Mouse (Mus musculus): ENCODE data around the gene Olfr654.

Gene Olfr654

DNA sequence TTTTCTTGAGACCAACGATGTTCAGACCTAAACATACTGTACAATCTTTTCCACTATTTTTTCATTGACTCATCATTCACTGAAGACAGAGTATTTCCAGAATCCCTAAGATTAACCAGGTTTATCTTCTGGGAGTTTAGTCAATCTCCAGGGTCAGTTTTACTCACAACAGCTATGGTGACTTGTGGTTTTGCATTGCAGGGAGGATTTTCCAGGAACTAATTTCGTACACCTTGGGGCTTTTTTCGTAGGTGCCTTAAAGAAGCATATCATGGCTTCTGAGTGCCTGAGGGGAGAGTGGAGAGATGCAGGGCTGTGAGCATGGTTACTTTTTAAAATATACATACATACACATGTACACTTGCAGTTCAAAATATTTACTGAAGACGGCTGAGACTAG lies at the start of gene Olfr654:
TSS of gene Olfr654 (plus strand) at position 301 of the 400 bp plus-strand sequence.
- DNase-seq (ENCODE audit: extremely low read depth, insufficient read length, low spot score): no peak

DNA sequence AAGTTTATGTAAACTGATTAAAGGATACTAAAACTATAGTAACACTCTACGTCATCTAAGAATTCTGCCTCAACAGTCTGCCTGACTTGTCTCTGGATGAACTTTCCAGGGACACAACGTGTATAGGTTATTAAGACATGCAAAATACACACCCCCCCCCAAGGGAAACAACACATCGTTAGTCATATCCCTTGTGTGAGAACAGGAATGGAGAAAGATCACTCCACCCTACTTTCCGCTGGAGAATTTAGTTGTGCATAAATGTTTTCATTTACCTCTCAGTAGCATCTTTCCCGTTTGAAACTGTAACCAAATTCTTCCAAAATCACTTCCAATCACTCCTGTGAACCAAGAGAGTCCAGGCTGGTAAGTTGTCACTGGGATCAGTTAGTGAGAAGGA lies 37.0 kb upstream of the Olfr654 start, which contains the start of gene Olfr651:
TSS of gene Olfr651 (plus strand) at position 301 of the 400 bp plus-strand sequence.
- no peak for DNase-seq (ENCODE audit: extremely low read depth, insufficient read length, low spot score)

DNA sequence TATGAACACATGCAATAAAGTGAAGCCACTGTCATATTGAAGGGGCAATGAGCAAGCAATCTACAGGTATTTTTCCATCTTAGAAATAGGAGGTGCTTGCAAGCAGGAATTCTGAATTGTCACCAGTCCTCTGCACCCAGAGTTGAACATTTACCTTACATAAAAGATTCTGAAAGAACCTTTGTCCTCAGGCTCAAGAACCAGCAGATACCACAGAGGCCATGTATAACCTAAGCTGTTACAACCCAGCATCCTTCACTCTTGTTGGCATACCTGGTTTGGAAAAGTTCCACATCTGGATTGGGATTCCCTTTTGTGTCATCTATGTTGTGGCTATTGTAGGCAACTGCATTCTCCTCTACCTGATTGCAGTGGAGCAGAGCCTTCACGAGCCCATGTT lies 34.1 kb upstream of the Olfr654 start:
- DNase-seq (ENCODE audit: extremely low read depth, insufficient read length, low spot score): no peak

DNA sequence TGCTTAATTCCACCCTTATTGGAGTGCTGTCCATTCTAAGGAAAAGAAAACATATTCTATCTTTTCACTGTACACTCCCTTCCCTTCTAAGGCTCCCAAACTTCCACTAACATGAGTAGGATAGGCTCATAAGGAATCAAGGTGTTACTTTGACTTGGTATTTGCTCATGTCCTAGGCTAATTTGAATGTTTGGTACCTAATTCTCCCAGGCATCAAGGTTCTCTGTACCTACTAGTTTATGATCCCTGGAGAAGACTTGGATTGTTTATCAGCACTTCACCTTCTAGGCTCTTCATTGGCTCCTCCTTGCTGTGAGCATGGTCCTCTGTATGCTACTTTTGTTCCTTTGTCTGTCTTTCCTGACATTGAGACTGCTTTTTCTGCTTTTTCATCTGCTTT lies 26.2 kb upstream of the Olfr654 start, which contains the start of gene Olfr652:
TSS of gene Olfr652 (plus strand) at position 301 of the 400 bp plus-strand sequence.
- DNase-seq (ENCODE audit: extremely low read depth, insufficient read length, low spot score): no peak

DNA sequence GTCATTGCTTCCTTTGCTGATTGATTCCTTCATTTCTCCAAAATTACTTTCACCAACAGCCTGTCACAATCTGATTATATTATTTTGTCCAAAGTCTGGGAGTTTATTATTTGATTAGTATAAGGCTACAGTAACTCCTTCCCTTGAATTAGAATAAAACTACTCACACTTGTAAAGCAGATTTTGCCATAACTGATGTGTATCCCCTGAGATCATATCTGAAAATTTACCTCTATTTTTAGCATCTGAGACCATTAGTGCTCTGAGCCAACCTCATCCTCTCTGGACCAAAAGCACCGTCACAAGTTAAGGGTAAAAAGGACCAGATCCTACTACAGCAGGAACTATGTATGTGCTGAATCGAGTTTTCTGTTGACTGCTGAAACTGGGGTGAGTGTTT lies 9.8 kb upstream of the Olfr654 start, which contains the start of gene Olfr653:
TSS of gene Olfr653 (plus strand) at position 301 of the 400 bp plus-strand sequence.
- DNase-seq (ENCODE audit: extremely low read depth, insufficient read length, low spot score): no peak

DNA sequence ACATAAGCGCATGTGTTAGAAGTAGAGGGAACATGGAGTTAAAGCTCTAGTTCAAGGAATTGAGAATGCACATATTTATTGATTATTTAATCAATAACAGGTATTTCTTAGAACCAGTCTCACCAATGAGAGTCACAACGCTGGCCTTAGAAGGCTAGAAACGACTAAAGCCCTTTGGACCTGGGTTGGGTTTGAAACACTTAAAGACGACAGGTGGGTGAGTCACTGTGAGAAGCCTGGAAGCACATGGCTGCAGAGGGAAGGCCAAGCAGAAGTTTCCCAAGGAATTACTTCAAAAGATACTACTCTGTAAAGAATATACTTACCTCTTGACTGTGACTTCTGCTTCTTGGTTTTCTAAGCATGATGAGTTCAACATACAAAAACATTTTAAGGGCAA lies 6.0 kb upstream of the Olfr654 start:
- no peak for DNase-seq (ENCODE audit: extremely low read depth, insufficient read length, low spot score)

DNA sequence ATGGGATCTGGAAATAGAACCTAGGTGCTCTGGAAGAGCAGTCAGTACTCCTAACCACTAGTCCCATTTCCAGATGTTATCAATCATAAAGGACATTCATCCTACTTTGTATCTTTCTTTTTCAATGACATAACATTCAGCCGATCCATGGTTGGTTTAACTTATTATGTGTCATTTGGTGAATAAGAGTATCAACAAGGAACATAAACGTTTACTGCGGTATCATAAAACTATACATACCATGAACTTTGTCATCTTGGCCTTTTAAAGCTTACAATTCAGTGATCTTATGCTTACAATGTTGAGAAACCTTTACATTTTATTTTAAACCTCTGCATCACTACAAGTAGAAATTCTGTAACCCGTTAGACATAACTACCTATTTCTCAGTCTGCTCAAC lies 5.4 kb upstream of the Olfr654 start:
- DNase-seq (ENCODE audit: extremely low read depth, insufficient read length, low spot score): no peak

DNA sequence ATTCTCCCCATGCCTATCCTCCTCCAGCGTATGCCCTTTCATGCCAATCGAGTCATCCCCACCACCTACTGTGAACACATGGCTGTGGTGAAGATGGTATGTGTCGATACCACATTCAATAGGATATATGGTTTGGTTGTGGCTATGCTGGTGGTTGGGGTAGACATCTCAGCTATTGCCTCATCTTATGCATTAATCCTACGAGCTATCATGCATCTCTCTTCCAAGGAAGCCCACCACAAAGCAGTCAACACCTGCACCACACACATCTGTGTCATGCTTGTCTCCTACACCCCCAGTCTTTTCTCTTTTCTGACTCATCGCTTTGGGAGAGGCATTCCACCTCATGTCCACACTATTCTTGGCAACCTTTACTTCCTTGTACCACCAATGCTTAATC lies 1.4 kb downstream of the Olfr654 start:
- peak; percentile 49 for DNase-seq (ENCODE audit: extremely low read depth, insufficient read length, low spot score)

DNA sequence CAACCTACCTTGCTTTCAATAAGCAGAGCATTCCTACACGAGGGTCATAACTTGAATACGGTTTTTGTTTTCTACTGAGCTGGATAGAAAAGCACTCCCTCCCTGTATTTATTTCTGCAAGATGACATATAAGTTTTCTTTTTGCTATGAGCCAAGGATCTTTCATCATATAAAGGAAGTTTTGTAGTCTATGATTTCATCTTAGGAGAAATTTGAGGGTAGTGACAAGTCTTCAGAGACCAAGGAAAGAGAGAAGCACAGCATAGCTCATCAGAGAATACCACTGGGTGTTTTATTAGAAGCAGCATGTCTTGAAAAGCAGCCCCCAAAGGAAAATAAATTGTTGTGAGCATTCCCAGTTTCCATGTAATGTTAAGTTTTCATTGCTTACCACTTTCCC lies 14.9 kb downstream of the Olfr654 start, which contains the start of gene Olfr655:
TSS of gene Olfr655 (minus strand) at position 101 of the 400 bp plus-strand sequence.
- no peak for DNase-seq (ENCODE audit: extremely low read depth, insufficient read length, low spot score)

DNA sequence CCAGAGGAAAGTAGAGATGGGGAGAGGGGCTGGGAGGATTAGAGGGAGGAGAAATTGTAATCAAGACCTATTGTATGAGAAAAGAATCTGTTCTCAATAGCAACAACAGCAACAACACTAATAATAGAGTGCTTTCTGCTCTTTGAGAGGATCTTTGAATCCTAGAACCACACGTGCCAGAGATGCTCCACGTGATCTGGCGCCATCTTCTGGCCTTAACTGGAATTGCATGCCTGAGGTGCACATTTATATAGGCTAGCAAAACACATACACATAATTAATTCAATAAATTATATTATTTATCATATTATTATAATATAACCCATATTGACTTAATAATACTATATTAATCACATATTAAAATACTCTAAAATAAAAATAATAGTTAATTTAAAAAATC lies 16.3 kb downstream of the Olfr654 start:
- DNase-seq (ENCODE audit: extremely low read depth, insufficient read length, low spot score): peak; percentile 3

DNA sequence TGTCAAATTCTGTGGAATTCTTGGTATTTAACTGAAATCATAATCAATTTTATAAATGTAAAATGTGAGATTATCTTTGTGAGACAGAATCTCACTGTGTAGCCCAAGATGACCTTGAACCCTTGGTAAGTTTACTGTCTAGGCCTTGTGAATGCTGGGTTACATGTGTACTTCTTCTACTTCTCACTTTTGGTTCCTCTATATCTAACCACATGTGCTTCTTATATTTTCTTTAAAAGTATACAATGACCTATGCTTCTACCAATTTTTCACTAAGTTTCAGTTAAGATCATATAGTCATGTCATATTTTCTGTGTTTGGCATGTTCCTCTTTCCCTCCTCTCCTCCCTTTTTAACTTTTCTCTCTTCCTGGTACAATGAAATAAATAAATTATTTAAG lies 17.9 kb downstream of the Olfr654 start:
- no peak for DNase-seq (ENCODE audit: extremely low read depth, insufficient read length, low spot score)

DNA sequence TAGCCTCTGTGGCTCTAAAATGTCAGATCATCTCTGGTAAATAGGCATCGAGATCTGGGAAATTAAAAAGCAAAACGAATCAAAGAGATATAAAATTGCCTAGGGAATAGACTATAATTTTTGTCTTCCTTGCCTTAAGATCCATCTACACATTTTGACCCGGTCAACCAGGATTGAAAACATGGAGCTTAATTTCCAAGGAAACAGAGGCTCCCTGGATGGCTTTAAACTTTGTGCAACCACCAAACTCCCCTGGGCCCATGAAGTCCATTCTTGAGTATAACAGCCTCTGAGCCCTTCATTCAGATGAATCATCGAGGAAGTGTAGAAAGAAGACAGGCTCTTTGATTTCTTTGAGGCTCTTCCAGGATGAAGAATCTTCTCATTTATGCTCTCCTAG lies 26.8 kb downstream of the Olfr654 start, which contains the start of gene Olfr656:
TSS of gene Olfr656 (plus strand) at position 301 of the 400 bp plus-strand sequence.
- no peak for DNase-seq (ENCODE audit: extremely low read depth, insufficient read length, low spot score)

DNA sequence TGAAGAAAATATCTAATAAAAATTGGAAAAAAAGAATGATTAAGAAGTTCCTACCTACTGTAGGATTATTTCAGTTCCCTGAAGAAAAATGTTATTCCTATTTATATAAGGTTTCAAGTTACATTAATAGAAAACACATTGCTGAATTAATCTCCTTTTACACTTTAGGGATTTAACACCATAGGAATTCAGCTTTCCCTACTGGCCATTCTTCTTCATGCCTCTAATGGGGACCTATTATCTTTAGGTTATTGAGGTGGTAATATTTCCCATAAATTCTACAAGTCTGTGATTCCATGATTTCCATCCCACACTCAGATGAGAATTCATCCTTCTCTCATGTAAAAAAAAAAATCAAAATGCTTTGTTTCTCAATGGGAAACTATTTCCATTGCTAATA lies 37.7 kb downstream of the Olfr654 start, which contains the start of gene Olfr657:
TSS of gene Olfr657 (plus strand) at position 301 of the 400 bp plus-strand sequence.
- DNase-seq (ENCODE audit: extremely low read depth, insufficient read length, low spot score): no peak
